Comparison of ENCODE assay signal across 8 mouse cellular contexts in genomic region chr3:116904158-116904557, GRCm38 (mm10). TPM values are rescaled to one million over a fixed set of nuclear protein-coding genes. Genes with fewer than 3 reads are reported as not detected.
DNase-seq lines count a peak whose midpoint lies in the region; ATAC-seq lines count a peak whose summit lies in the region.

No protein-coding gene starts in this region.

- H3K4me3 ChIP-seq in kidney, embryonic 15.5 days (replicated peaks): no peak overlapping the region
- H3K4me3 ChIP-seq in limb, embryonic 13.5 days: no peak overlapping the region
- no peak overlapping the region for H3K4me3 ChIP-seq in neural tube, embryonic 13.5 days

- no peaks in the 10 kb centered on the region for H3K4me1 ChIP-seq in kidney, embryonic 15.5 days
- peaks cover 3% of the 10 kb centered on the region; the same call in 1 of the 2 replicates for H3K4me1 ChIP-seq in limb, embryonic 13.5 days
- no peaks in the 10 kb centered on the region for H3K4me1 ChIP-seq in neural tube, embryonic 13.5 days (replicated peaks)

- ATAC-seq in kidney, embryonic 15.5 days (replicated peaks; ENCODE audit: low FRiP score): 0 out of 2 replicates have a peak, but pooled peaks have one; percentile 46
- peak; percentile 60; the same call in 1 of the 2 replicates for ATAC-seq in limb, embryonic 13.5 days (ENCODE audit: low FRiP score, low read depth)
- ATAC-seq in neural tube, embryonic 13.5 days (ENCODE audit: low read depth): peak; percentile 63; the same call in 1 of the 2 replicates

- DNase-seq in 3T3-L1 (ENCODE audit: low read depth, low spot score) (peak; percentile 93), NIH3T3 (ENCODE audit: low read depth) (peak; percentile 75)
- peak; percentile 53 to 70 for DNase-seq in cerebellum, postnatal 25 days
- DNase-seq in frontal cortex, postnatal 36 days (ENCODE audit: low spot score in 2 of 2): peak; percentile 79 to 86
- peak; percentile 32 for DNase-seq in yolk sac, embryonic 10.5 days (ENCODE audit: low spot score)

- no peaks in the 10 kb centered on the region for H3K36me3 ChIP-seq in kidney, embryonic 15.5 days
- H3K36me3 ChIP-seq in limb, embryonic 13.5 days: no peaks in the 10 kb centered on the region
- H3K36me3 ChIP-seq in neural tube, embryonic 13.5 days: no peaks in the 10 kb centered on the region

- H3K27me3 ChIP-seq in kidney, embryonic 15.5 days: no peaks in the 10 kb centered on the region
- H3K27me3 ChIP-seq in limb, embryonic 13.5 days: no peaks in the 10 kb centered on the region
- H3K27me3 ChIP-seq in neural tube, embryonic 13.5 days: no peaks in the 10 kb centered on the region

- no peak overlapping the region for H3K9ac ChIP-seq in kidney, embryonic 15.5 days
- H3K9ac ChIP-seq in limb, embryonic 13.5 days: no peak overlapping the region
- H3K9ac ChIP-seq in neural tube, embryonic 13.5 days: peak overlapping the region; percentile 48; the same call in 1 of the 2 replicates

- WGBS in kidney, embryonic 15.5 days: 28% methylated on average over 6 of the region's 6 CpGs
- 25% methylated on average over 6 of the region's 6 CpGs for WGBS in limb, embryonic 13.5 days
- 22% methylated on average over 6 of the region's 6 CpGs for WGBS in neural tube, embryonic 13.5 days

- no peaks in the 10 kb centered on the region for H3K9me3 ChIP-seq in kidney, embryonic 15.5 days (replicated peaks)
- H3K9me3 ChIP-seq in limb, embryonic 13.5 days: no peaks in the 10 kb centered on the region
- no peaks in the 10 kb centered on the region for H3K9me3 ChIP-seq in neural tube, embryonic 13.5 days

- no peak overlapping the region for H3K27ac ChIP-seq in kidney, embryonic 15.5 days
- no peak overlapping the region for H3K27ac ChIP-seq in limb, embryonic 13.5 days
- H3K27ac ChIP-seq in neural tube, embryonic 13.5 days (replicated peaks): no peak overlapping the region

- H3K4me2 ChIP-seq in kidney, embryonic 15.5 days: no peak overlapping the region
- no peak overlapping the region for H3K4me2 ChIP-seq in limb, embryonic 13.5 days (replicated peaks)
- H3K4me2 ChIP-seq in neural tube, embryonic 13.5 days: no peak overlapping the region

RNA-seq across cellular contexts. Expression of gene Frrs1, which starts 44.9 kb away (rescaled TPM):
- polyA plus RNA-seq in kidney, embryonic 15.5 days (2015; fragmentation: Nextera tagmentation; extraction: Ambion mirVana): 22.7 and 23.5 TPM in 2 replicates
- 10.9 and 11.4 TPM in 2 replicates for polyA plus RNA-seq in limb, embryonic 13.5 days (2015; fragmentation: Nextera tagmentation; extraction: Ambion mirVana)
- polyA plus RNA-seq in neural tube, embryonic 13.5 days (2015; fragmentation: Nextera tagmentation; extraction: Ambion mirVana): 2.4 and 3.0 TPM in 2 replicates

Comparison
In these comparisons a context has a peak if more than half of its experiments do, and no peak if none do; other contexts are left out.
1. DNase-seq: peak in every context shown above with its lines; median percentile 93 in 3T3-L1; 82 in frontal cortex, postnatal 36 days; 75 in NIH3T3; 62 in cerebellum, postnatal 25 days; 32 in yolk sac, embryonic 10.5 days.